Mouse (Mus musculus) forebrain, embryonic 11.5 days (tissue): Measurements from ENCODE around the gene Dazl. TPM values are rescaled to one million over a fixed set of nuclear protein-coding genes. Genes with fewer than 3 reads are reported as not detected.

Experiments
- ATAC-seq: fragments of 200-750 bp; cut with Nextera tagmentation; replicated peaks from 2 replicates; pipeline ENCODE4 v1.8.0; 2017; ENCODE audit warnings: moderate TSS enrichment; ENCODE audit not compliant: low FRiP score
- DNase-seq: peaks from one replicate; pipeline ENCODE4 v3.0.0-alpha.2; 2017; ENCODE audit warnings: low spot score
- H3K27ac ChIP-seq: fragments of 300-500 bp; sonication (generic); 2 replicates; pipeline ENCODE4 v1.5.1; 2014; ENCODE audit warnings: low read depth, low read length
- H3K27me3 ChIP-seq: fragments of 300-500 bp; sonication (generic); 2 replicates; pipeline ENCODE4 v1.6.1; 2014; ENCODE audit warnings: mild to moderate bottlenecking, low read length, mixed read lengths; ENCODE audit not compliant: control insufficient read depth, insufficient read depth
- H3K36me3 ChIP-seq: fragments of 300-500 bp; sonication (generic); 2 replicates; pipeline ENCODE4 v1.6.1; 2014; ENCODE audit warnings: mild to moderate bottlenecking, low read length, moderate library complexity, mixed read lengths; ENCODE audit not compliant: control insufficient read depth, insufficient read depth
- H3K4me1 ChIP-seq: fragments of 300-500 bp; sonication (generic); replicated peaks from 2 replicates; pipeline ENCODE4 v1.6.1; 2014; ENCODE audit warnings: low read length, mixed read lengths; ENCODE audit not compliant: control insufficient read depth, insufficient read depth
- H3K4me2 ChIP-seq: fragments of 300-500 bp; sonication (generic); 2 replicates; pipeline ENCODE4 v1.6.1; 2014; ENCODE audit warnings: low read depth, mild to moderate bottlenecking, low read length, moderate library complexity, mixed read lengths; ENCODE audit not compliant: severe bottlenecking
- H3K4me3 ChIP-seq: fragments of 300-500 bp; sonication (generic); 2 replicates; pipeline ENCODE4 v1.5.1; 2014; ENCODE audit warnings: low read depth, low read length
- H3K9ac ChIP-seq: fragments of 300-500 bp; sonication (generic); 2 replicates; pipeline ENCODE4 v1.6.1; 2014; ENCODE audit warnings: low read length
- H3K9me3 ChIP-seq: fragments of 300-500 bp; sonication (generic); 2 replicates; pipeline ENCODE4 v1.6.1; 2016; ENCODE audit warnings: low read length, mixed read lengths; ENCODE audit not compliant: control insufficient read depth
- WGBS: fragments of 180-500 bp; shearing (Covaris S2); extraction: QIAGEN DNeasy Blood & Tissue Kit; methylation state at CpG from one replicate; pipeline ENCODE4 v1.1.7; 2014; 5-methylcytosine and 5-hydroxymethylcytosine counted together
- polyA plus RNA-seq: library from polyadenylated mRNA; unstranded; fragments of >200 nt; fragmentation: Nextera tagmentation; extraction: Ambion mirVana; gene quantifications from 2 replicates; pipeline ENCODE4 v1.2.1, GENCODE M21; 2014

The Dazl gene
- not detected in 2 replicates for polyA plus RNA-seq

DNA sequence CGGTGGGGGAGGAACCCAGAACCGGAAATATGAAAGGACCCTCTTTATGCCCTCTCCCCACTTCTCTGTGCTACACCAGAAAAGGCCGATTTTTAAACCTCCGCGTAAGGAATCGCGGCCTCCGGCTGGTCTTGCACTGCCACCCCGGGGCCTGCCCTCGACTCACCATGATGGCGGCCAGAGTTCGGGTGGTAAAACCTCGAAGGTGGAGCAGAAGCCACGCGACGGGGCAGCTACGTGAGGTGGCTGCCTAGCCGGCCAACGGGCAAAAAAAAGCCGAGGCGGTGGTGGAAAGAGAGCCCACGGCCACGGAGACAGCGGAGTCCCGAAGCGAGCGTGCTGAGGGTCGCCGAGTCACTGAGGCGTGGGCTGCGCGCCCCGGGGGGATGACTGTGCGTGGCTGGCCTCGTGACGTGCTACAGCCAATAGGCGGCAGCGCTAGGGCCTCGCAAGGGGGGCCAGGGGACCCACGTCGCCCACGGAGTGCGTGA lies at the start of gene Dazl:
Gene Dazl, minus strand, starts transcription at position 396 of the 491 bp plus-strand sequence.
- no peak for DNase-seq
- 92% methylated on average over 43 of the region's 43 CpGs for WGBS
- peak within 1 kb of the TSS; percentile 47 for H3K9ac ChIP-seq
- H3K27me3 ChIP-seq, result no peaks in the 10 kb centered on the region
- H3K36me3 ChIP-seq, result no peaks in the 10 kb centered on the region
- peak within 1 kb of the TSS; percentile 50 for H3K4me2 ChIP-seq
- H3K4me1 ChIP-seq, result no peaks in the 10 kb centered on the region; the same call in 1 of the 2 replicates
- H3K4me3 ChIP-seq, result peak within 1 kb of the TSS; percentile 35
- no peak within 1 kb of the TSS for H3K27ac ChIP-seq
- peak; percentile 13; the same call in 1 of the 2 replicates for ATAC-seq
- H3K9me3 ChIP-seq, result peaks cover 10% of the 10 kb centered on the region

DNA sequence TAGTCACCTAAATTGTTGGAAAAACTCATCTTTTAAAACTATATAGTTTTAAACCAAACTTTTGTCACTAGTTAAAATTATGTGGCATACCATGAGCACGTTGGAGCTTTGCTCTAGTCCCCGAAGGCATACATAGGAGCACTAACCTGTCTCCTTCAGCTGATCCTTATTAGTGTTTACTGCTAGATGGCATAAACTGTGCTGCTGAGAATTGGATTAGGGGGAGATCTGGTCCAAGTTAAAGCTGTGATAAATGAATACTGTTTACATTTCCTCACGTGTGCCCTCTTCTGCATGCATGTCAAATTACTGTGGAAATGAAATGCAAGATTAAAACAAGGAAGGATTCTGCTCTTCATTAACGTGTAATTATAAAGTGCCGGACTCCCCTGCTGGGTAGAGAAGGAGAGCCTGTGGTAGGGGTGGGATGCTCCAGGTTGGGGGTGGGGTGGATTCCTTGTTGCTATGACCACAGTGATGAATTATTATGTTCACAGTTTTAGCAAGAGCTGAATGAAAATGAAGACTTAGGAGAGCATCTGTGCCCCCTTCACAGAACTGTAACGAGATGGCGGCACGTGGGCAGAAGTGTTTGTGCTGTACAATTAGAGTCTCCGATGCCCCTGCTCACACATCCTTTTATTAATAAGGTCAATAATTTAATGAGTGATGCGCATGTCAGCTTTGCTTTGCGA lies 48.6 kb upstream of the Dazl start:
- Histone ChIP-seq H3K4me2 (no peak overlapping the region), H3K9me3 (no peaks in the 10 kb centered on the region), H3K4me1 (no peaks in the 10 kb centered on the region), H3K27me3 (no peaks in the 10 kb centered on the region), H3K9ac (no peak overlapping the region), H3K4me3 (no peak overlapping the region), H3K27ac (no peak overlapping the region), H3K36me3 (no peaks in the 10 kb centered on the region)
- DNase-seq, result no peak
- peak; percentile 63 for ATAC-seq
- 66% methylated on average over 11 of the region's 11 CpGs for WGBS

GRCm38 (mm10) chr17:50338901-50339300 lies 45.5 kb upstream of the Dazl start:
- no peak overlapping the region for H3K4me3 ChIP-seq
- no peak overlapping the region for H3K27ac ChIP-seq
- WGBS, result 92% methylated on average over 7 of the region's 7 CpGs
- no peaks in the 10 kb centered on the region for H3K4me1 ChIP-seq
- H3K4me2 ChIP-seq, result no peak overlapping the region
- no peaks in the 10 kb centered on the region for H3K36me3 ChIP-seq
- no peak overlapping the region for H3K9ac ChIP-seq
- H3K9me3 ChIP-seq, result no peaks in the 10 kb centered on the region
- DNase-seq (no peak), ATAC-seq (no peak)
- H3K27me3 ChIP-seq, result no peaks in the 10 kb centered on the region

GRCm38 (mm10) chr17:50335776-50336175 lies 42.3 kb upstream of the Dazl start:
- no peaks in the 10 kb centered on the region for H3K36me3 ChIP-seq
- H3K9ac ChIP-seq, result no peak overlapping the region
- no peak for ATAC-seq
- WGBS, result 81% methylated on average over 2 of the region's 2 CpGs
- no peak overlapping the region for H3K4me2 ChIP-seq
- no peak overlapping the region for H3K27ac ChIP-seq
- H3K4me3 ChIP-seq, result no peak overlapping the region
- no peak for DNase-seq
- no peaks in the 10 kb centered on the region for H3K27me3 ChIP-seq
- no peaks in the 10 kb centered on the region for H3K4me1 ChIP-seq
- H3K9me3 ChIP-seq, result no peaks in the 10 kb centered on the region

GRCm38 (mm10) chr17:50334694-50335093 lies 41.3 kb upstream of the Dazl start:
- no peak for DNase-seq
- WGBS, result 84% methylated on average over 5 of the region's 5 CpGs

DNA sequence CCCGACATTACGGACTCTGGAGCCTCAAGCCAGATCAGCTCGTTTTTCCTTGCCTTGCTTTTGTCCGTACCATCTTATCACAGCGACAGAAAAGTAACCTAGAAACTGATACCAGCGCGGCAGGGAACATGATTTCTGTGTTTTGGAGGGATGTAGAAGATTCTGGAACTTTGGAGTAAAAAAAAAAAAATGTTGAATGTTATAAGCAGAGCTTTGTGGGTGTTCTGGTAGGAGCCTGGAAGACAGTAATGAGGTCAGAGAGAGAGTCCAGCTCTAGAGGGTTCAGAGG lies 38.5 kb upstream of the Dazl start:
- H3K4me1 ChIP-seq, result no peaks in the 10 kb centered on the region
- no peak overlapping the region for H3K4me2 ChIP-seq
- H3K9me3 ChIP-seq, result no peaks in the 10 kb centered on the region
- ATAC-seq (no peak), DNase-seq (no peak)
- H3K27me3 ChIP-seq, result no peaks in the 10 kb centered on the region
- H3K27ac ChIP-seq, result no peak overlapping the region
- H3K4me3 ChIP-seq, result no peak overlapping the region
- H3K9ac ChIP-seq, result no peak overlapping the region
- no peaks in the 10 kb centered on the region for H3K36me3 ChIP-seq
- WGBS, result 88% methylated on average over 7 of the region's 7 CpGs

More at GRCm38 (mm10) chr17:50334694-50335093, 41.3 kb upstream of the Dazl start:
- Histone ChIP-seq H3K4me3 (no peak overlapping the region), H3K4me1 (no peaks in the 10 kb centered on the region), H3K36me3 (no peaks in the 10 kb centered on the region), H3K4me2 (no peak overlapping the region), H3K27me3 (no peaks in the 10 kb centered on the region), H3K9ac (no peak overlapping the region), H3K27ac (no peak overlapping the region), H3K9me3 (no peaks in the 10 kb centered on the region)
- ATAC-seq, result no peak

DNA sequence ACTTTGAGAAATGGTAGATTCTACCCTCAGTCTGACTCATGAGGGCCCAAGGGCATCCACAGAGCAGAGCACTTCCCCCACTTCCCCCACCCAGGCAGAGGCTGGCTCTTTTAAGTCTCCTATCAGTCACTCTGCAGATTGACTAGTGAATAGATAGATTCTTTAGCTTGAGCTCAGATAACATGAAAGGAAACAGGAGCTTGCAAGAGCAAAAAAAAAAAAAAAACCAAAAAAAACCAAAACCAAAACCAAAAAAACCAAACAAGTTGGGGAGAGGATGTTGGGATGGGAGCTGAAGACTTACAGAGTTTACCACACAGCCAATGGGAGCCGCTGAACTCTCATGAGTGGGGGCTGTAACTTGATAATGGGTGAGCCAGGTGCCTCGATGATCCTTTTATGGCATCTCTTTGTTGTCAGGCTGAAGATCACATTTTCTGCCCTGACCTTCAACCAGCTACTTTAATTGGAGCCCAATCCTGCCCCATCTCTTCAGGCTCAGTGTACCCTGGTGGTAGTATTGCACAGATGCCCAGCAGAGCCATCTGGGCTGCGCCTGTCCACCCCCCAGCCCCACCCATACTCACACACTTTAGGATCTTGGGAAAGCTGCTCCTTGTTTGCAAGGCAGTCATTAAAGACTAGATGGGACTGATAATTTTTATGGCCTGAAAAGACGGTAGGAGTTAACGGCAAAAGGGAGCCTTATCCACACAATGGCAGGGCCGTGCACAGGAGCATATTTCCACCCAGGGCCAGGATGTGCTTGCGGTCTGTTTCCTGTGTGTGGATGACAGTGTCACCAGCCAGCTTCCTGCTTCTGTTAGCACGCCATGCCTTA lies 38.0 kb upstream of the Dazl start:
- no peak overlapping the region for H3K4me3 ChIP-seq
- ATAC-seq, result no peak
- H3K9me3 ChIP-seq, result no peaks in the 10 kb centered on the region
- 90% methylated on average over 8 of the region's 8 CpGs for WGBS
- no peaks in the 10 kb centered on the region for H3K36me3 ChIP-seq
- no peaks in the 10 kb centered on the region for H3K27me3 ChIP-seq
- no peak for DNase-seq
- H3K27ac ChIP-seq, result no peak overlapping the region
- H3K9ac ChIP-seq, result no peak overlapping the region
- no peak overlapping the region for H3K4me2 ChIP-seq
- no peaks in the 10 kb centered on the region for H3K4me1 ChIP-seq

- DNase-seq (no peak), ATAC-seq (no peak)
- Histone ChIP-seq H3K27ac (no peak overlapping the region), H3K4me2 (no peak overlapping the region), H3K9ac (no peak overlapping the region), H3K36me3 (no peaks in the 10 kb centered on the region), H3K9me3 (no peaks in the 10 kb centered on the region), H3K4me3 (no peak overlapping the region), H3K4me1 (no peaks in the 10 kb centered on the region), H3K27me3 (no peaks in the 10 kb centered on the region)
- 91% methylated on average over 1 of the region's 1 CpGs for WGBS
Observed at GRCm38 (mm10) chr17:50330245-50330644, 36.8 kb upstream of the Dazl start.
